Mouse (Mus musculus) neural tube, embryonic 10.5 days (tissue): ENCODE data around the gene Sucla2.
"Not testable (repeated sequence)": the region's sequence is repeated elsewhere in the genome, so short reads cannot be mapped to it uniquely, and the experiment has no call there.

Source experiments
- DNase-seq: peaks from one replicate; pipeline ENCODE4 v3.0.0-alpha.2; 2017; ENCODE audit warnings: low spot score; ENCODE audit errors: extremely low spot score

The Sucla2 gene

DNA sequence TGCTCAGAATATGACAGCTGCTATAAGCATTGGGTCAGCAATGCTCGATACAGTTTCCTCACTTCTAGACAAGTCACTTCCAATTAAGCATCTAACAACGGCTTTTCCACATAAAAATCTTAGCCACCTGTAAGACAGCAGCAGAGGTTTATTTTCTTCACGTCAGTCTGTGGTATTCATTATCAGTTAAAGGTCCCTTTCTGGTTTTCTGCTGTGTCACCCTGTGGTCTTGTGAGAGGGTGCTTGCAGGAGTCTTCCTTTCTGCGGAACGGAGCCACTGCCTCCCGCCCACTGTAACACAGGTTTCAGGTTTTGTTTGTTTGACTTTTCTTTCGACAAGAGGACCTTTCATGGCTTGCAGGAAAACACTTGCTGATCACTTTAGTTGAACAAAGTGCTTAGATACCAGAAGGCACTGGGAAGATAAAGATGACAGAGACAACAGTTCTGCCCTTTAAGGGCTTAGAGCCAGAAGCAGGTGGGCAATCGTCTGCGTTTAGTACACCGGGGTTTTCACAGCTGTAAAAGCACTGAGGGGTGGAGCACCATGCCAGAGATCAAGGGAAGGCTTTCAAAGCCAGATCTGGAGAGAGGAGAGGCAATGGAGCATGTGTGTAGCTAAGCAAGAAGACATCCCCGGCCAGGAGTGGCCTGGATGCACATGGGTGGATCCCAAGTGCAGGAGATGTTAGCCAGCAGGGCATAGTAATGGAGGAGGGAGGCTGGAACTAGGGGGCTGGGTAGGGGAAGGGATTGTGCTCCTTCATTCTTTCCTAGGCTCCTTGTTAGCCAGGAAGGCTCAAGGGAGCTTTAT is 83.8 kb downstream of the Sucla2 start:
- peak; percentile 18 for DNase-seq

DNA sequence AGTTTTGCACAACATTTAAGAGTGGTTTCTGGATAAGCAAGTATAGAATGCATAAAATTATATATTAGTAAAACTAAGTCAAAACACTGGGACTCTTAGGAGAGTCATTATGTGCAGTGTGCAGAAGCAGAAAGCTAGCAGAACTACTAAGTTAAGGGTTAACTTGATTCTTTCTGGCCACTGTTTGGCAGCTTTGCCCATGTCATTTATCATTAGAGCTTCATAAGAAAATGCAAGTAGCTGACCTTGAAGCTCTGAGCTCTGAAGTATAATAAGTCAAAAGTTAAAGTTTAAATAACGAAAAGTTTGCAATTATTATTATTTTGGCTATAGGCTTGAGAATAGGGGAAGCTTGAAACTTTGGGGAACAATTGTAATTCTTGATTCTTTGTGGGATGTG is 89.8 kb downstream of the Sucla2 start:
- DNase-seq: not testable (repeated sequence)

DNA sequence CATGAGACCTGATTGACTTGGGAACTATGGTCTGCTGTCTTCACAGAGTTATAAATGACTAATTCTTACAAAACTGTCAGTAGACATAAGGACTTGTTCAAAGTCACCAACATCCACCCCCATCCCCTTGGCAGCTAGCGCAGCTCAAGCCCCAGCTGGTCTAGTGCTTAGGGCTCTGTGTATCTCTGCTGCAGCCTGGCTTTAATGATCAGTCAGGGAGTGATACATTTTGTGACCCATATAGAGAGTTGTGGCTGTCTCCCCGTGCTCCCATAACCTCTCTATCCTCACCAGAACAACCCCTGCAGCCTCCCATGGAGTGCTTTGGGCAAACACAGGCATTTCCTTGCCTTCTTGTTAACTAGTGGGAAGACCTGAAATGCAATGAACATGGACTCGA is 95.8 kb downstream of the Sucla2 start:
- no peak for DNase-seq

DNA sequence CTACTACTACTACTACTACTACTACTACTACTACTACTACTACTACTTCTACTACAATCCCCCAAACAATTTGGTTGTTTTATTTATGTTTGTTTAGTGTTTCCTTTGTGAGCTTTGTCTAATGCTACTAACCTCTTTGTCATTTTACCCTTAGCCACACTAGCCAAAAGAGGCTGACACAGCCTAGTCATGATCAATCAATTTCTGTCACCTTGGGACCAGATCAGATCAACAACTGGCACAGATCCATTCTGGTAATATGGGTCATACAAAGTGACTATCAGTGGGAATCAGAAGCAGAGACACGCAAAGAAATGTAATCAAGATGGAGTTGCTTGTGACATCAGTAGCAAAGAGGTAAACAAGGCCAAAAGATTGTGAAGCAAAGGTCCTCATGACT is 97.9 kb downstream of the Sucla2 start:
- DNase-seq: no peak

DNA sequence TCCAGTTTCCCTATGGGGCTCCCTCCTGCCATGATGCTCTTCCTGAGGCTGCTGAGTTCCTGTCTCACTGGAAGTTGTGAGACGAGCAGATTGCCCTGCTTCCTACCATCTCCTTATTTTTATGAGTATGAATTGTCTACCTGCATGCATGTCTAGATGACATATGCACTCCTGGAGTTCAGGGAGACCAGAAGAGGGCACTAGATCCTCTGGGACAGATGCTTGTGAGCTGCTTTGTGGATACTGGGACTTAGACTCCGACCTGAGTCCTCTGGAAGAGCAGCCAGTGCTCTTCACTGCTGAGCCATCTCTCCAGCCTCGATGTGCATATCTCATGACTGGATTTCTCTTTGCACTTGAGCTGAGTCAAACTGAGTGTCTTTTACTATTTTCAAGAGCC is 100.3 kb downstream of the Sucla2 start:
- DNase-seq: no peak

DNA sequence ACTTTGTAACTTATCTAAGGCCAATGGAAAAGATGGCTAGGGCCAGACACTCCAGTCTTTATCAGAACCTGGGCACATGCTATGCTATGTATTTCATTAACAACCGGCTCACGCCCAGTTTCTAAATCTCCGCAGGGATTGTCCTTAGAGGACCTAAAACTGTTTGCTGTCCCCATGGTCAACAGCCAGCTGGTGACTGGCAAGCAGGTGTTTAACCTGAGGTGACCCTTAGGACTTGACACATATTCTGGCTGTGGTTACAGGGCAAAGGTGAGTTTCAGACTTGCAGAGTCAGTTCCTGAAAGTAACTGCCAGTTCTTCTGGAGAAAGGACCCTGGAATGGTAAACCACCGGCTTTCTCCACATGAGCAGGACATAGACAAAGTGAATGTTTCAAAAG is 106.4 kb downstream of the Sucla2 start:
- no peak for DNase-seq

DNA sequence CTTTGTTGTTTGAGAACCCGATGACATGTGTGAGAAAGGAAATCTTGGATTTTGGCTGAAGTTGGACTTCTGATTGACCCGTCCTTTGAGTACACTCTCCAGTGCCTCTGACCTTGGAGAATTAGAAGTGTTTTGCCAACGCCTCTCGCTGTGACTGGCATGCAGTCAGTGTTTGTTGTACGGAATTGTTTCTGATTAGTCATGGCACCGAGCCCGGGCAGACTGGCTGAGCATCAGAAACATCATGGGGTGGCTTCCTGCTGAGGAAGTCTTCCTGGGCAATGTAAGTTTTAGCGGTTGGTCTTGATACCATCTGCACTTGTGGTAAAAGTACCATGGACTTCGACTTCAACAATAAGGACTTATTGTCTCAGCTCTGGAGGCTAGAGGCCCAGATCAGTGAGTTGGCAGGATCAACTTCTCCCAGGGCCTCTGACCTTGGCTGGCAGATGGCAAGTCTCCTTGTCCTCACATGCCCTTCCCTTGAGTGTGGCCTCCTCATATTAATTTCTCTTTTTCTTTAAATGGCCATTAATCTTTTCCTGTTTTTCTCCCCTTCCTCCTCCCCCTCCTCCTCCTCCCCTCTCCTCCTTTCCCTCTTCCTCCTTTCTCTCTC is 107.6 kb downstream of the Sucla2 start:
- no peak for DNase-seq

DNA sequence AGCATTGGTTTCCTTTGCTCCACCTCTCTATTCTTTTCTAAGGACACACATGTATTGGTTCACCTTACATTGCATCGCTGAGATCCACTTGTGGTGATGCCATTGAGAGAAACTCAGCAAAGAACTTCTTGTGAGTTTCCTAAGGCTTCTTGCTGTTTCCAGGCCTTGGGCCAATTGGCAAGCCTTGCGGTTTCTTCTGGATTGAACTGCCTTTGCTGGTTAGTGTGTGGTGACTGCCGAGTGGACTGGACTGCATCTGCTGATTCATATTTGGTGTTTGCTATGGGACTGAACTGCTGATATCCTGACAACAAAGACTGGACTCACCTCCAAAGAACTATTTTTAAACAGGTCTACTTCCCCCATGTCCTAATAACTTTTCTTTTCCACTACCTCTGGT is 109.2 kb downstream of the Sucla2 start:
- no peak for DNase-seq

DNA sequence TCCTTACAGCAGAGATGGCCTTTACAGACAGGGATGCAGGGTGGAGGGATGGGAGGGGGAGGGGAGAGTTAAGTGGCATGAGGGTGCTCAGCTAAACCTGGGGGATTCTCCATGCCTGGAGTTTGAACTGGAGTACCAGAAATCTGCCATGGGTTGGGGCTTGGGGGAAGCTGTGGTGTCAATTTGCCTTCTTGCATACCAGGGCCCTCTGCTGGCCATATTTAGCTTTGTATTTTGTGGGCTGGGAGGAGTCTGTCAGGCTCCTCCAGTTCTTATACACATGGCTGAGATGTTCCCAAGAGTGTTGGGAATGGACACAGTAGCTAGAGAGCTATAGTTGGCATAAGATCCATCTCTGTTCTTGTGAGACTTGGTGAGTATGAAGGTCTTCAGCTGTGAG is 112.3 kb downstream of the Sucla2 start:
- DNase-seq: no peak
